ENCODE assay signal across 8 mouse cellular contexts in genomic region chr16:3115336-3116112, GRCm38 (mm10).
DNase-seq lines count a peak whose midpoint lies in the region; ATAC-seq lines count a peak whose summit lies in the region.
"Not testable (repeated sequence)": the region's sequence is repeated elsewhere in the genome, so short reads cannot be mapped to it uniquely, and the experiment has no call there.

No protein-coding gene starts in this region.

- peak; percentile 27 for DNase-seq in CD4-positive, CD25-positive, alpha-beta regulatory T cell, adult 2 months (ENCODE audit: low read depth, low spot score)
- DNase-seq in c-Kit-negative CD71-positive TER-119-positive erythroid progenitor cells, embryonic 14.5 days (ENCODE audit: low read depth, low spot score), result peak; percentile 47
- DNase-seq in forebrain, embryonic 14.5 days (ENCODE audit: low spot score), result not testable (repeated sequence)
- peak; percentile 12 to 38 for DNase-seq in heart, postnatal 10 days
- peak; percentile 38 for DNase-seq in kidney, postnatal 14 days

- intact Hi-C loops in heart, postnatal 10 days (cut with DNase I), result not testable (repeated sequence)

- not testable (repeated sequence) for H3K9ac ChIP-seq in forebrain, embryonic 14.5 days (ENCODE audit: low read length); limb, embryonic 15.5 days; midbrain, embryonic 13.5 days (replicated peaks); stomach, embryonic 15.5 days

- not testable (repeated sequence) for H3K36me3 ChIP-seq in forebrain, embryonic 14.5 days (ENCODE audit: control insufficient read depth, insufficient read depth, low read length); limb, embryonic 15.5 days; midbrain, embryonic 13.5 days; stomach, embryonic 15.5 days

- H3K4me2 ChIP-seq in forebrain, embryonic 14.5 days (ENCODE audit: low read length); limb, embryonic 15.5 days; midbrain, embryonic 13.5 days (replicated peaks); stomach, embryonic 15.5 days: not testable (repeated sequence)

- not testable (repeated sequence) for H3K9me3 ChIP-seq in forebrain, embryonic 14.5 days (replicated peaks; ENCODE audit: control insufficient read depth, low read length); limb, embryonic 15.5 days; midbrain, embryonic 13.5 days; stomach, embryonic 15.5 days

- not testable (repeated sequence) for H3K27me3 ChIP-seq in forebrain, embryonic 14.5 days (replicated peaks; ENCODE audit: control insufficient read depth, insufficient read depth, low read length); limb, embryonic 15.5 days; midbrain, embryonic 13.5 days; stomach, embryonic 15.5 days (replicated peaks)

- not testable (repeated sequence) for H3K4me1 ChIP-seq in forebrain, embryonic 14.5 days (ENCODE audit: control insufficient read depth, insufficient read depth, low read length); limb, embryonic 15.5 days; midbrain, embryonic 13.5 days (replicated peaks); stomach, embryonic 15.5 days

- H3K4me3 ChIP-seq in forebrain, embryonic 14.5 days (ENCODE audit: low read depth, low read length); limb, embryonic 15.5 days; midbrain, embryonic 13.5 days (replicated peaks); stomach, embryonic 15.5 days (replicated peaks): not testable (repeated sequence)

- 76% methylated on average over 8 of the region's 9 CpGs for WGBS in forebrain, embryonic 14.5 days
- WGBS in limb, embryonic 15.5 days, result 80% methylated on average over 8 of the region's 9 CpGs
- 80% methylated on average over 8 of the region's 9 CpGs for WGBS in midbrain, embryonic 13.5 days
- 65% methylated on average over 8 of the region's 9 CpGs for WGBS in stomach, embryonic 15.5 days

- peak; percentile 82 for ATAC-seq in forebrain, embryonic 14.5 days
- peak; percentile 76 for ATAC-seq in limb, embryonic 15.5 days (ENCODE audit: insufficient number of reproducible peaks, low FRiP score, low TSS enrichment, low read depth)
- ATAC-seq in midbrain, embryonic 13.5 days, result peak; percentile 86
- peak; percentile 74 for ATAC-seq in stomach, embryonic 15.5 days (ENCODE audit: insufficient read depth, low FRiP score, low read depth)

- H3K27ac ChIP-seq in forebrain, embryonic 14.5 days (ENCODE audit: low read depth, low read length); limb, embryonic 15.5 days; midbrain, embryonic 13.5 days; stomach, embryonic 15.5 days: not testable (repeated sequence)
